Comparison of ENCODE assay signal across 19 mouse cellular contexts in the genomic region with DNA sequence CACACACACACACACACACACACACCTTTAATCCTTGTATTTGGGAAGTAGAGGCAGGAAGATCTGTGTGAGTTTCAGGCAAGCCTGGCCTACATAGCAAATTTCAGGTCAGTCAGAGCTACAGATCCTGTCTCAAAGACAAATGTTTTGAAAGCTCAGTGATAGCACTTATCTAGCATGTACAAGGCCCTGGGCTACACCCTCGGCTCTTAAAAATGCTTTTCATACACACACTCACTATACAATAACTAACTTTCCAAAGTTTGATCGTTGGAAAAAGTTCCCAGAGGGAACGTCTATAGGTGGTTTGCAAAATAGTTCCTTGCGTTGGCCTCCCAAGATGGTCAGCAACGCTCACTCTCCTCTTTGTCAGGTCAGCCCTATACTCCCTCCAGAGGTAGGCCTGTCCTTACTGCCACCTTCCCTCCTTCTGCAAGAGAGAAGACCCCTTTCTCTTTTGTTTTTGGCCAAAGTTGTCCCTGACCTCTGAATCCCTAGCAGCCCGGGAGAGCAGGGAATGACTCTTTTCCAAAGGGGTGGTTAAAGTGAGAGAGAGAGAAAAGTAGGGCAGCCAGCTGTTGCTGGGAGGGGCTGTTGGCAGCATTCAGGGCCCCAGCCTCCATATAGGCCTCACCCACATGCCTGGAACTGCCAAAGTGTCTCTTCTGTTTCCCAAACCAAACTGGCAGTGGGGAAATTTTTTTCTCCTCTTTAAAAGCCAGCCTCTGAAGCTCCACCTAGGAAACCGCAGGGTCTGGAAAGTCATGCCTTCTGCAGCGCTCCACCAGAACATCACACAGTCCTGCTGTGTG. TPM values are rescaled to one million over a fixed set of nuclear protein-coding genes. Genes with fewer than 3 reads are reported as not detected.
DNase-seq lines count a peak whose midpoint lies in the region; ATAC-seq and TF ChIP-seq lines count a peak whose summit lies in the region.
"Had no signal": no experiment of that assay in that cellular context is flagged by ENCODE, and none has a peak within 500 bp of the region (broad histone marks: within the 10 kb centered on the region; RNA-seq: fewer than 3 reads in every experiment).

No protein-coding gene starts in this region.

- no peak overlapping the region for H3K4me3 ChIP-seq in heart, embryonic 12.5 days
- H3K4me3 ChIP-seq in bone marrow, adult 2 months (replicated peaks; ENCODE audit: control insufficient read depth, low read depth, low read length): no peak overlapping the region
- H3K4me3 ChIP-seq in liver, embryonic 16.5 days (ENCODE audit: low read depth, low read length): no peak overlapping the region
- H3K4me3 ChIP-seq: forebrain, embryonic 10.5 days; midbrain, embryonic 10.5 days had no signal

- DNase-seq in heart, adult 18-20 months: peak; percentile 47 to 54
- peak; percentile 31 for DNase-seq in gastrocnemius, postnatal 14 days
- DNase-seq in left cerebral cortex, adult 11 months (ENCODE audit: low spot score): no peak
- no peak for DNase-seq in kidney, adult 11 months
- DNase-seq: adrenal gland, postnatal 14 days; cerebellum, adult 18-20 months; embryo, embryonic 11 days; kidney, postnatal 14 days; right cerebral cortex, postnatal 25 days; thymus, postnatal 36 days had no signal

- H3K27me3 ChIP-seq in heart, embryonic 12.5 days (replicated peaks): peaks cover 5% of the 10 kb centered on the region; the same call in 1 of the 2 replicates
- no peaks in the 10 kb centered on the region for H3K27me3 ChIP-seq in liver, embryonic 16.5 days (ENCODE audit: control insufficient read depth, insufficient read depth, low read depth, low read length)
- H3K27me3 ChIP-seq: CH12.LX had no signal

- no peak for TF ChIP-seq CTCF in bone marrow, adult 2 months (IDR thresholded peaks at IDR 0.05; ENCODE audit: control insufficient read depth, insufficient read depth, low read length)

- H3K36me3 ChIP-seq in heart, embryonic 12.5 days: no peaks in the 10 kb centered on the region
- H3K36me3 ChIP-seq in liver, embryonic 16.5 days (ENCODE audit: control insufficient read depth, insufficient read depth): no peaks in the 10 kb centered on the region
- H3K36me3 ChIP-seq: forebrain, embryonic 10.5 days; midbrain, embryonic 10.5 days had no signal

- H3K4me1 ChIP-seq in heart, embryonic 12.5 days (replicated peaks): no peaks in the 10 kb centered on the region
- H3K4me1 ChIP-seq in bone marrow, adult 2 months (ENCODE audit: control insufficient read depth, insufficient read depth, low read length): no peaks in the 10 kb centered on the region; the same call in 1 of the 2 replicates
- H3K4me1 ChIP-seq in liver, embryonic 16.5 days (ENCODE audit: control insufficient read depth, low read depth, low read length): peaks cover 8% of the 10 kb centered on the region
- H3K4me1 ChIP-seq: forebrain, embryonic 10.5 days; midbrain, embryonic 10.5 days had no signal

- ATAC-seq in heart, embryonic 12.5 days (ENCODE audit: insufficient number of reproducible peaks, low FRiP score): no peak
- ATAC-seq in liver, embryonic 16.5 days (ENCODE audit: low read depth): peak; percentile 89
- no peak for ATAC-seq in megakaryocyte, adult 5-6 weeks (ENCODE audit: poor library complexity, severe bottlenecking)
- ATAC-seq: Patski had no signal

- no peaks in the 10 kb centered on the region for H3K9me3 ChIP-seq in heart, embryonic 12.5 days (replicated peaks)
- no peaks in the 10 kb centered on the region for H3K9me3 ChIP-seq in liver, embryonic 16.5 days (replicated peaks; ENCODE audit: control insufficient read depth, low read length)
- H3K9me3 ChIP-seq: forebrain, embryonic 10.5 days; midbrain, embryonic 10.5 days had no signal

- no peak overlapping the region for H3K27ac ChIP-seq in heart, embryonic 12.5 days (ENCODE audit: poor library complexity, severe bottlenecking)
- peak overlapping the region; percentile 58 for H3K27ac ChIP-seq in bone marrow, adult 2 months (ENCODE audit: control insufficient read depth, insufficient read depth, low read depth, low read length, poor library complexity)
- H3K27ac ChIP-seq in liver, embryonic 16.5 days (ENCODE audit: low read length): peak overlapping the region; percentile 55
- H3K27ac ChIP-seq: forebrain, embryonic 10.5 days; midbrain, embryonic 10.5 days had no signal

- H3K4me2 ChIP-seq in heart, embryonic 12.5 days: no peak overlapping the region
- H3K4me2 ChIP-seq in liver, embryonic 16.5 days (ENCODE audit: low read depth, low read length): peak overlapping the region; percentile 20; the same call in 1 of the 2 replicates

- intact Hi-C loops in gastrocnemius, postnatal 14 days (cut with DNase I; ENCODE audit: low total_unique reads): no loop called here

- H3K9ac ChIP-seq in heart, embryonic 12.5 days: no peak overlapping the region
- H3K9ac ChIP-seq in liver, embryonic 16.5 days (ENCODE audit: low read depth, low read length): no peak overlapping the region

- WGBS in heart, embryonic 12.5 days: 71% methylated on average over 8 of the region's 8 CpGs
- 73% methylated on average over 8 of the region's 8 CpGs for WGBS in bone marrow, adult 2 months
- WGBS in liver, embryonic 16.5 days (ENCODE audit: insufficient replicate concordance): 55% methylated on average over 8 of the region's 8 CpGs

- no peak for TF ChIP-seq POLR2A in bone marrow, adult 2 months (IDR thresholded peaks at IDR 0.05; ENCODE audit: borderline replicate concordance, control insufficient read depth, low read depth, low read length)

RNA-seq across cellular contexts. Expression of gene Nyx, which starts 29.2 kb away (rescaled TPM):
- under 1 TPM; 0.23 to 0.27 TPM for total RNA-seq in heart, adult 18-20 months (2021)
- 0.05 TPM in 2 replicates for polyA plus RNA-seq in heart, embryonic 12.5 days (2016; fragmentation: Nextera tagmentation; extraction: Ambion mirVana)
- 0.68 TPM in 1 of 2 replicates, not detected in the other for polyA plus RNA-seq in bone marrow, adult 2 months (2011; ENCODE audit: insufficient read depth, insufficient read length, low replicate concordance, missing spikeins)
- total RNA-seq in gastrocnemius, postnatal 14 days (2021): under 1 TPM; 0.08 to 0.13 TPM
- 0.04 TPM in 1 of 2 replicates, not detected in the other for polyA plus RNA-seq in liver, embryonic 16.5 days (2015; fragmentation: Nextera tagmentation; extraction: Ambion mirVana)
- not detected in 2 replicates for total RNA-seq in megakaryocyte, adult 5-6 weeks (2015)
- total RNA-seq in megakaryocyte, adult 5-6 weeks (2017): not detected in 2 replicates
- polyA plus RNA-seq: intestine, embryonic 14.5 days had no signal

Comparison
In these comparisons a context has a peak if more than half of its experiments do, and no peak if none do; other contexts are left out.
1. DNase-seq: peak in heart, adult 18-20 months (2 of 2) and gastrocnemius, postnatal 14 days (single experiment); none in left cerebral cortex, adult 11 months (single experiment) and kidney, adult 11 months (single experiment).